Mouse (Mus musculus): ENCODE data around the gene LTO1.

DNA sequence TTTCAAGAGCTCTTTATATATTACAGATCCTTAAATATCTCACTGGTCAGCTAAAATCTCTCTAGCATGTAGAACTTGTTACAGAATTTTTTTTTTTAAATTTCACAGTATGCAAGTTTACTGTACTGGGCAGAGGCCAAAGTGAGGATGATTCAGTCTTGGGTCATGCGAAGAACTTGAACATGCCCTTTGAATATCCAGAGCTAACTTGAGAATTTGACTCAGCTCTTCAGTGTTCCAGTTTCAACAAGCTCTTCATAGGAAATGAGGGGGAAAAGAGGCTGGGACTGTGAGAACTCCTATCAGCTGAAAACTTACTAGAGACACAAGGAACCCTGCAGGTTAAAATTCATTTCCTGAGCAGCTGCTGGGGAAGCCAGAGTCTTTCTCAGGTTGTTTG, 49.0 kb downstream of the LTO1 start:
- no peak for TF ChIP-seq CTCF (IDR thresholded peaks at IDR 0.05; ENCODE audit: insufficient read depth, low read length)
- TF ChIP-seq POLR2A (IDR thresholded peaks at IDR 0.05; ENCODE audit: borderline replicate concordance, extremely low read depth, low read depth, low read length) = no peak

Data from lung, adult 2 months (tissue).